Comparison of ENCODE assay signal across 9 mouse cellular contexts in the genomic region with DNA sequence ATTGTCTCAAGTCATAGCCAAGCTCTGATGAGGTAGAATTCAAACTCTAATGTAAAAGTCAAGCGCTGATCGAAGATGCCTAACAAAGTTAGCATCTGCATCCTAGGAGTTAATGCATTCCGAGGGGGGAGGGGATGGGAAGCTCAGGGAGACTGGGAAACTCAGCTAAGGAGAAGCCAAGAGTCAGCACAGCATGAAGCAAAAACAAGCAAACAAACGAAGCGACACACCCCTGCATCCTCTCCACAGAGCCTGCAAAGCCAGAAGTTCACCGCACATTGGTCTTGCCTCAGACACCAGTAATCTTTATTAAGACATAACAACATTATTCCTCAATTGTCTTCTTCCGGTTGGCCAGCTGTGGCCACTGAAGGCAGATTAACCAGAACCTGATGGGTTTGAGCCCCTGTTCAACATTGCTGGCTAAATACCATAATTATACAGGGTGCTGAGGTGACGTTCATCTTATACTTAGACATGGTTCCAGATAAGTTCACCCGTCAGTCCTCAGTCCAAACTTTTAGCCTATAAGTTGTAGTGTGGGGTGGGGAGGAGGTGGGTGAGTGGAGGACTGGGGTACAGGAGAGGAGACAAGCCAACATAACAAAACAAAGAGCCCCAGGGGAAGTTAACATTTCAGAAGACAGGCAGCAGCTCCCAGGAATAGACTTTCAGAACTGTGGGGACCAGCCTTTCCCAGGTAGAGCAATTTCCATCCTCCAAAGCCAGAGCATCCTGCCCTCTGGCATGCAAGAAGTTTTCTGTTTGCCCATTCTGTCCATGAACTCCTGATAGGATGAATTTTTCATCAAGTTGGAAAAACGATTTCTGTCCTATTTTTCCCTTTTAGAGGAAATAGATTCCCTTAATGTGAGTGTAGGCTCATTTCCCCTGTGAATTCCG.
DNase-seq lines count a peak whose midpoint lies in the region; ATAC-seq and TF ChIP-seq lines count a peak whose summit lies in the region.
"Had no signal": no experiment of that assay in that cellular context is flagged by ENCODE, and none has a peak within 500 bp of the region (broad histone marks: within the 10 kb centered on the region; RNA-seq: fewer than 3 reads in every experiment).

No protein-coding gene starts in this region.

- WGBS in lung, postnatal 0 days, result 41% methylated on average over 11 of the region's 11 CpGs
- 28% methylated on average over 11 of the region's 11 CpGs for WGBS in kidney, adult 2 months
- 42% methylated on average over 11 of the region's 11 CpGs for WGBS in stomach, embryonic 14.5 days
- WGBS in cerebellum, adult 2 months, result 62% methylated on average over 11 of the region's 11 CpGs

- H3K27me3 ChIP-seq in lung, postnatal 0 days (replicated peaks; ENCODE audit: insufficient read depth, low read length), result no peaks in the 10 kb centered on the region
- no peaks in the 10 kb centered on the region for H3K27me3 ChIP-seq in kidney, adult 2 months (replicated peaks; ENCODE audit: control insufficient read depth, insufficient read depth, low read length)
- H3K27me3 ChIP-seq in stomach, embryonic 14.5 days (ENCODE audit: control insufficient read depth, insufficient read depth, low read length), result no peaks in the 10 kb centered on the region
- no peaks in the 10 kb centered on the region for H3K27me3 ChIP-seq in cerebellum, adult 2 months (ENCODE audit: control insufficient read depth, insufficient read depth, low read length)

- H3K27ac ChIP-seq in lung, postnatal 0 days (ENCODE audit: low read length), result peak overlapping the region; percentile 86
- peak overlapping the region; percentile 90 for H3K27ac ChIP-seq in kidney, adult 2 months (ENCODE audit: insufficient read depth, low read depth, low read length)
- peak overlapping the region; percentile 21; the same call in 1 of the 2 replicates for H3K27ac ChIP-seq in stomach, embryonic 14.5 days (ENCODE audit: low read length)
- H3K27ac ChIP-seq in cerebellum, adult 2 months (ENCODE audit: insufficient read depth, low read length), result no peak overlapping the region

- ATAC-seq in lung, postnatal 0 days, result 0 out of 2 replicates have a peak, but pooled peaks have one; percentile 8
- ATAC-seq in stomach, embryonic 14.5 days (ENCODE audit: insufficient number of reproducible peaks, insufficient read depth, low FRiP score, low read depth), result no peak
- no peak for ATAC-seq in megakaryocyte, adult 5-6 weeks (ENCODE audit: poor library complexity, severe bottlenecking)

- H3K9ac ChIP-seq in lung, postnatal 0 days (replicated peaks; ENCODE audit: low read depth), result no peak overlapping the region
- no peak overlapping the region for H3K9ac ChIP-seq in stomach, embryonic 14.5 days (replicated peaks; ENCODE audit: low read depth, low read length)

- peaks cover 17% of the 10 kb centered on the region for H3K4me1 ChIP-seq in lung, postnatal 0 days (ENCODE audit: insufficient read depth, low read depth, low read length)
- H3K4me1 ChIP-seq in kidney, adult 2 months (ENCODE audit: control insufficient read depth, insufficient read depth, low read length), result peaks cover 29% of the 10 kb centered on the region
- H3K4me1 ChIP-seq in stomach, embryonic 14.5 days (ENCODE audit: control insufficient read depth, insufficient read depth, low read length), result peaks cover 32% of the 10 kb centered on the region
- H3K4me1 ChIP-seq in cerebellum, adult 2 months (ENCODE audit: control insufficient read depth, insufficient read depth, low read length), result peaks cover 4% of the 10 kb centered on the region

- H3K36me3 ChIP-seq in lung, postnatal 0 days (ENCODE audit: insufficient read depth, low read length), result no peaks in the 10 kb centered on the region
- no peaks in the 10 kb centered on the region for H3K36me3 ChIP-seq in kidney, adult 2 months (ENCODE audit: control insufficient read depth, insufficient read depth, low read length)
- H3K36me3 ChIP-seq in stomach, embryonic 14.5 days (ENCODE audit: control insufficient read depth, insufficient read depth, low read length), result no peaks in the 10 kb centered on the region

- TF ChIP-seq POLR2A in kidney, adult 2 months (IDR thresholded peaks at IDR 0.05; ENCODE audit: low read depth, low read length), result no peak
- no peak for TF ChIP-seq POLR2A in cerebellum, adult 2 months (IDR thresholded peaks at IDR 0.05; ENCODE audit: borderline replicate concordance, insufficient read depth, low read length)

- TF ChIP-seq EP300 in lung, postnatal 0 days (IDR thresholded peaks at IDR 0.05), result 0 out of 2 replicates have a peak, but pooled peaks have one; percentile 12

- peak; percentile 47 for DNase-seq in lung, postnatal 0 days (ENCODE audit: low spot score)
- no peak for DNase-seq in lung, postnatal 14 days
- peak; percentile 27 for DNase-seq in gastrocnemius, postnatal 25 days
- peak; percentile 65 for DNase-seq in kidney, adult 2 months
- DNase-seq in cerebellum, postnatal 14 days, result no peak
- no peak for DNase-seq in cerebellum, adult 2 months

- no peak overlapping the region for H3K4me3 ChIP-seq in lung, postnatal 0 days (ENCODE audit: low read depth, low read length)
- H3K4me3 ChIP-seq in kidney, adult 2 months (ENCODE audit: insufficient read depth, low read depth, low read length), result no peak overlapping the region
- H3K4me3 ChIP-seq in stomach, embryonic 14.5 days (ENCODE audit: low read depth, low read length), result no peak overlapping the region
- H3K4me3 ChIP-seq in cerebellum, adult 2 months (replicated peaks; ENCODE audit: insufficient read depth, low read depth, low read length), result no peak overlapping the region

- no peak for TF ChIP-seq CTCF in lung, postnatal 0 days (IDR thresholded peaks at IDR 0.05)
- TF ChIP-seq CTCF in kidney, adult 2 months (conservative IDR thresholded peaks at IDR 0.05; ENCODE audit: insufficient read depth, insufficient read length, low read depth, low read length), result no peak
- TF ChIP-seq CTCF in cerebellum, adult 2 months (IDR thresholded peaks at IDR 0.05; ENCODE audit: borderline replicate concordance, insufficient read depth, low read depth, low read length), result no peak

- no peak overlapping the region for H3K4me2 ChIP-seq in lung, postnatal 0 days (replicated peaks; ENCODE audit: low read depth, low read length)
- no peak overlapping the region for H3K4me2 ChIP-seq in stomach, embryonic 14.5 days (replicated peaks; ENCODE audit: low read depth, low read length)
- H3K4me2 ChIP-seq: liver, embryonic 11.5 days had no signal

- H3K9me3 ChIP-seq in lung, postnatal 0 days (ENCODE audit: low read length), result no peaks in the 10 kb centered on the region
- no peaks in the 10 kb centered on the region for H3K9me3 ChIP-seq in stomach, embryonic 14.5 days (ENCODE audit: control insufficient read depth, low read depth, low read length)

Comparison
In these comparisons a context has a peak if more than half of its experiments do, and no peak if none do; other contexts are left out.
1. DNase-seq: peak in lung, postnatal 0 days (single experiment), gastrocnemius, postnatal 25 days (single experiment) and kidney, adult 2 months (single experiment); none in lung, postnatal 14 days (single experiment), cerebellum, postnatal 14 days (0 of 2) and cerebellum, adult 2 months (0 of 2).